10 mouse cellular contexts compared by ENCODE assay signal in the genomic region with DNA sequence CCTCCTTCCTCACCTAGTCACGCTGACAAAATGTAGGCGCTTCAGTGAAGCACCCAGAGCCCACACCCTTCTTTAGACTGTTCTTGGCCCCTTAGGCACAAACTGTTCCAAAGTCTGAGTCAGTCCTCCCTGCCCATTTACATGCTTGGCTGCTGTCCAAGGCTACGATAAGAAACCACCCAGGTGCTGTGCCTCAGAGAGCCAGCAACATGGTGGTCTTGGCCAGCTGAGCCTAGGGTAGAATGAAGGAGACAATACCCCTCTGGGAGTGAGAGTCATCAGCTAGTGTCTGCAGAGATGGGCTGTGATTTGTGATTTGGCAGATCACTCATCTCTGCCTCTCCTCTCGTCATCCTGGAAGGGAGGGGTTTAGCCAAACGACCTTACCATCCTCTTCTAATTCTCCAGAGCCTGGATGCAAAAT.
DNase-seq lines count a peak whose midpoint lies in the region; ATAC-seq and TF ChIP-seq lines count a peak whose summit lies in the region.
"Had no signal": no experiment of that assay in that cellular context is flagged by ENCODE, and none has a peak within 500 bp of the region (broad histone marks: within the 10 kb centered on the region; RNA-seq: fewer than 3 reads in every experiment).

No protein-coding gene starts in this region.

- H3K4me1 ChIP-seq in hindbrain, embryonic 12.5 days, result 0 out of 2 replicates have a peak, but pooled peaks cover 3% of the 10 kb centered on the region
- H3K4me1 ChIP-seq in hindbrain, embryonic 13.5 days (replicated peaks), result peaks cover 4% of the 10 kb centered on the region; the same call in 1 of the 2 replicates
- no peaks in the 10 kb centered on the region for H3K4me1 ChIP-seq in lung, adult 2 months (ENCODE audit: control insufficient read depth, insufficient read depth, low read length)

- H3K9ac ChIP-seq in hindbrain, embryonic 12.5 days, result no peak overlapping the region
- H3K9ac ChIP-seq in hindbrain, embryonic 13.5 days, result no peak overlapping the region
- H3K9ac ChIP-seq: liver, embryonic 14.5 days had no signal

- no peak for TF ChIP-seq POLR2A in lung, adult 2 months (IDR thresholded peaks at IDR 0.05; ENCODE audit: borderline replicate concordance, extremely low read depth, low read depth, low read length)

- H3K4me2 ChIP-seq in hindbrain, embryonic 12.5 days (replicated peaks), result no peak overlapping the region
- no peak overlapping the region for H3K4me2 ChIP-seq in hindbrain, embryonic 13.5 days

- no peak overlapping the region for H3K4me3 ChIP-seq in hindbrain, embryonic 12.5 days
- no peak overlapping the region for H3K4me3 ChIP-seq in hindbrain, embryonic 13.5 days
- no peak overlapping the region for H3K4me3 ChIP-seq in lung, adult 2 months (replicated peaks; ENCODE audit: extremely low read depth, low read depth, low read length)

- WGBS in hindbrain, embryonic 12.5 days, result 82% methylated on average over 5 of the region's 5 CpGs
- WGBS in hindbrain, embryonic 13.5 days, result 68% methylated on average over 5 of the region's 5 CpGs
- WGBS in lung, adult 2 months, result 47% methylated on average over 5 of the region's 5 CpGs

- peak; percentile 4 for DNase-seq in A20 (ENCODE audit: low read depth, low spot score)
- peak; percentile 53 for DNase-seq in brain, adult 2 months (ENCODE audit: low read depth, low spot score)
- DNase-seq in lung, adult 2 months, result peak; percentile 9
- no peak for DNase-seq in spleen, postnatal 10 days (ENCODE audit: low spot score in 2 of 2)
- DNase-seq: embryo, embryonic 11 days had no signal

- TF ChIP-seq CTCF in lung, adult 2 months (IDR thresholded peaks at IDR 0.05; ENCODE audit: insufficient read depth, low read length), result no peak

- ATAC-seq in hindbrain, embryonic 12.5 days (ENCODE audit: low FRiP score), result 0 out of 2 replicates have a peak, but pooled peaks have one; percentile 26
- no peak for ATAC-seq in hindbrain, embryonic 13.5 days (ENCODE audit: low FRiP score)
- ATAC-seq in inflammation-experienced regulatory T-cells, adult 6 months, result no peak
- ATAC-seq in erythroblast, adult 5-6 weeks (replicated peaks; ENCODE audit: low FRiP score, poor library complexity, severe bottlenecking), result no peak

- H3K9me3 ChIP-seq in hindbrain, embryonic 12.5 days (replicated peaks), result no peaks in the 10 kb centered on the region
- H3K9me3 ChIP-seq in hindbrain, embryonic 13.5 days, result no peaks in the 10 kb centered on the region

- no peak overlapping the region for H3K27ac ChIP-seq in hindbrain, embryonic 12.5 days
- H3K27ac ChIP-seq in hindbrain, embryonic 13.5 days, result no peak overlapping the region
- H3K27ac ChIP-seq: liver, embryonic 14.5 days had no signal

- H3K27me3 ChIP-seq in hindbrain, embryonic 12.5 days, result no peaks in the 10 kb centered on the region
- no peaks in the 10 kb centered on the region for H3K27me3 ChIP-seq in hindbrain, embryonic 13.5 days

- H3K36me3 ChIP-seq in hindbrain, embryonic 12.5 days, result no peaks in the 10 kb centered on the region
- no peaks in the 10 kb centered on the region for H3K36me3 ChIP-seq in hindbrain, embryonic 13.5 days

Comparison
In these comparisons a context has a peak if more than half of its experiments do, and no peak if none do; other contexts are left out.
1. DNase-seq: peak in A20 (single experiment), brain, adult 2 months (single experiment) and lung, adult 2 months (single experiment); none in spleen, postnatal 10 days (0 of 2).